Mouse (Mus musculus) lung, embryonic 16.5 days (tissue): ENCODE data around the gene Thsd4. TPM values are rescaled to one million over a fixed set of nuclear protein-coding genes. Genes with fewer than 3 reads are reported as not detected.

Experiments used
- ATAC-seq: fragments of 200-750 bp; cut with Nextera tagmentation; 2 replicates; pipeline ENCODE4 v1.8.0; 2017; ENCODE audit warnings: low read depth, mild to moderate bottlenecking, moderate library complexity
- H3K27ac ChIP-seq: fragments of 300-500 bp; sonication (generic); 2 replicates; pipeline ENCODE4 v1.5.1; 2014; ENCODE audit warnings: mild to moderate bottlenecking, control low read depth, low read length
- H3K27me3 ChIP-seq: fragments of 300-500 bp; sonication (generic); 2 replicates; pipeline ENCODE4 v1.6.1; 2014; ENCODE audit warnings: low read depth, low read length, mixed read lengths; ENCODE audit not compliant: control insufficient read depth, insufficient read depth
- H3K36me3 ChIP-seq: fragments of 300-500 bp; sonication (generic); 2 replicates; pipeline ENCODE4 v1.6.1; 2014; ENCODE audit warnings: low read length; ENCODE audit not compliant: control insufficient read depth, insufficient read depth
- H3K4me1 ChIP-seq: fragments of 300-500 bp; sonication (generic); replicated peaks from 2 replicates; pipeline ENCODE4 v1.6.1; 2014; ENCODE audit warnings: low read length, mixed read lengths; ENCODE audit not compliant: control insufficient read depth, insufficient read depth
- H3K4me2 ChIP-seq: fragments of 300-500 bp; sonication (generic); 2 replicates; pipeline ENCODE4 v1.6.1; 2014; ENCODE audit warnings: low read depth, low read length, control low read depth
- H3K4me3 ChIP-seq: fragments of 300-500 bp; sonication (generic); 2 replicates; pipeline ENCODE4 v1.5.1; 2014; ENCODE audit warnings: mild to moderate bottlenecking, low read length, control low read depth
- H3K9ac ChIP-seq: fragments of 300-500 bp; sonication (generic); 2 replicates; pipeline ENCODE4 v1.6.1; 2014; ENCODE audit warnings: low read length, control low read depth
- H3K9me3 ChIP-seq: fragments of 300-500 bp; sonication (generic); 2 replicates; pipeline ENCODE4 v1.6.1; 2016; ENCODE audit warnings: low read length; ENCODE audit not compliant: control insufficient read depth
- WGBS: fragments of 180-500 bp; shearing (Covaris S2); extraction: QIAGEN DNeasy Blood & Tissue Kit; methylation state at CpG from one replicate; pipeline ENCODE4 v1.1.7; 2014; 5-methylcytosine and 5-hydroxymethylcytosine counted together
- polyA plus RNA-seq: library from polyadenylated mRNA; unstranded; fragments of >200 nt; fragmentation: Nextera tagmentation; extraction: Ambion mirVana; gene quantifications from 2 replicates; pipeline ENCODE4 v1.2.1, GENCODE M21; 2015

Gene Thsd4
- polyA plus RNA-seq, 1 experiment from 2014 or later: 6.4 TPM

- peaks cover 3% of the 10 kb centered on the region; the same call in 1 of the 2 replicates for H3K4me1 ChIP-seq
- 57% methylated on average over 5 of the region's 5 CpGs for WGBS
- no peak overlapping the region for H3K9ac ChIP-seq
- H3K36me3 ChIP-seq: no peaks in the 10 kb centered on the region
- no peaks in the 10 kb centered on the region for H3K27me3 ChIP-seq
- ATAC-seq: no peak
- H3K4me3 ChIP-seq: no peak overlapping the region
- no peak overlapping the region for H3K27ac ChIP-seq
- H3K9me3 ChIP-seq: no peaks in the 10 kb centered on the region
- no peak overlapping the region for H3K4me2 ChIP-seq
Observed at GRCm38 (mm10) chr9:60071620-60072263, 450.1 kb downstream of the Thsd4 start.

- peaks cover 3% of the 10 kb centered on the region; the same call in 1 of the 2 replicates for H3K4me1 ChIP-seq
- no peak for ATAC-seq
- no peaks in the 10 kb centered on the region for H3K27me3 ChIP-seq
- WGBS: 83% methylated on average over 8 of the region's 8 CpGs
- no peaks in the 10 kb centered on the region for H3K9me3 ChIP-seq
- no peaks in the 10 kb centered on the region for H3K36me3 ChIP-seq
- no peak overlapping the region for H3K4me3 ChIP-seq
- no peak overlapping the region for H3K4me2 ChIP-seq
- no peak overlapping the region for H3K27ac ChIP-seq
- H3K9ac ChIP-seq: no peak overlapping the region
Observed at GRCm38 (mm10) chr9:60067241-60067640, 454.6 kb downstream of the Thsd4 start.

GRCm38 (mm10) chr9:60065184-60065583 is 456.7 kb downstream of the Thsd4 start:
- H3K9me3 ChIP-seq: no peaks in the 10 kb centered on the region
- H3K4me2 ChIP-seq: no peak overlapping the region
- 0 out of 2 replicates have a peak, but pooled peaks have one; percentile 20 for ATAC-seq
- H3K36me3 ChIP-seq: no peaks in the 10 kb centered on the region
- H3K4me1 ChIP-seq: peaks cover 3% of the 10 kb centered on the region; the same call in 1 of the 2 replicates
- no peak overlapping the region for H3K4me3 ChIP-seq
- H3K27me3 ChIP-seq: no peaks in the 10 kb centered on the region
- no peak overlapping the region for H3K27ac ChIP-seq
- 61% methylated on average over 4 of the region's 4 CpGs for WGBS
- H3K9ac ChIP-seq: no peak overlapping the region

- Histone ChIP-seq H3K4me1 (peaks cover 3% of the 10 kb centered on the region; the same call in 1 of the 2 replicates), H3K27ac (no peak overlapping the region)
- WGBS: 63% methylated on average over 4 of the region's 4 CpGs
Observed at GRCm38 (mm10) chr9:60063191-60063720, 458.6 kb downstream of the Thsd4 start.

GRCm38 (mm10) chr9:60056131-60056530 is 465.7 kb downstream of the Thsd4 start:
- no peak overlapping the region for H3K27ac ChIP-seq
- no peaks in the 10 kb centered on the region for H3K27me3 ChIP-seq
- no peak overlapping the region for H3K9ac ChIP-seq
- H3K36me3 ChIP-seq: no peaks in the 10 kb centered on the region
- no peak overlapping the region for H3K4me3 ChIP-seq
- no peaks in the 10 kb centered on the region for H3K4me1 ChIP-seq
- no peaks in the 10 kb centered on the region for H3K9me3 ChIP-seq
- WGBS: 55% methylated on average over 5 of the region's 5 CpGs
- no peak overlapping the region for H3K4me2 ChIP-seq
- no peak for ATAC-seq

More at GRCm38 (mm10) chr9:60063191-60063720, 458.6 kb downstream of the Thsd4 start:
- no peak for ATAC-seq
- Histone ChIP-seq H3K4me2 (no peak overlapping the region), H3K9ac (no peak overlapping the region), H3K4me3 (no peak overlapping the region), H3K27me3 (no peaks in the 10 kb centered on the region), H3K9me3 (no peaks in the 10 kb centered on the region), H3K36me3 (no peaks in the 10 kb centered on the region)

GRCm38 (mm10) chr9:60054951-60055350 is 466.9 kb downstream of the Thsd4 start:
- H3K4me2 ChIP-seq: no peak overlapping the region
- H3K9ac ChIP-seq: no peak overlapping the region
- ATAC-seq: no peak
- H3K4me3 ChIP-seq: no peak overlapping the region
- no peak overlapping the region for H3K27ac ChIP-seq
- no peaks in the 10 kb centered on the region for H3K27me3 ChIP-seq
- H3K36me3 ChIP-seq: no peaks in the 10 kb centered on the region
- 53% methylated on average over 5 of the region's 5 CpGs for WGBS
- H3K4me1 ChIP-seq: no peaks in the 10 kb centered on the region
- H3K9me3 ChIP-seq: no peaks in the 10 kb centered on the region

- H3K27me3 ChIP-seq: no peaks in the 10 kb centered on the region
- H3K9ac ChIP-seq: no peak overlapping the region
- no peak overlapping the region for H3K27ac ChIP-seq
- no peaks in the 10 kb centered on the region for H3K36me3 ChIP-seq
- 93% methylated on average over 5 of the region's 5 CpGs for WGBS
- no peaks in the 10 kb centered on the region for H3K9me3 ChIP-seq
- no peak overlapping the region for H3K4me2 ChIP-seq
- ATAC-seq: no peak
- H3K4me1 ChIP-seq: no peaks in the 10 kb centered on the region
- no peak overlapping the region for H3K4me3 ChIP-seq
Observed at GRCm38 (mm10) chr9:60053117-60053516, 468.7 kb downstream of the Thsd4 start.

- ATAC-seq: no peak
- Histone ChIP-seq H3K27ac (no peak overlapping the region), H3K9ac (no peak overlapping the region), H3K4me2 (no peak overlapping the region), H3K9me3 (no peaks in the 10 kb centered on the region), H3K4me1 (no peaks in the 10 kb centered on the region), H3K36me3 (no peaks in the 10 kb centered on the region), H3K4me3 (no peak overlapping the region), H3K27me3 (no peaks in the 10 kb centered on the region)
- WGBS: 67% methylated on average over 4 of the region's 4 CpGs
Observed at GRCm38 (mm10) chr9:60052415-60052814, 469.4 kb downstream of the Thsd4 start.

GRCm38 (mm10) chr9:60043175-60043574 is 478.7 kb downstream of the Thsd4 start:
- Histone ChIP-seq H3K27me3 (no peaks in the 10 kb centered on the region), H3K4me1 (no peaks in the 10 kb centered on the region), H3K4me2 (no peak overlapping the region), H3K36me3 (no peaks in the 10 kb centered on the region), H3K9ac (no peak overlapping the region), H3K4me3 (no peak overlapping the region), H3K27ac (no peak overlapping the region), H3K9me3 (no peaks in the 10 kb centered on the region)
- WGBS: 83% methylated on average over 1 of the region's 1 CpGs
- ATAC-seq: no peak
